Mouse (Mus musculus) C2C12 (cell line): ENCODE measurements around the gene Tmem232.

Source experiments
- CTCF ChIP-seq: IDR thresholded peaks from one replicate; pipeline ENCODE4 v1.5.1; 2011; ENCODE audit not compliant: control insufficient read depth, insufficient read depth, insufficient read length
- MYOG ChIP-seq: IDR thresholded peaks from one replicate; pipeline ENCODE4 v1.6.1; 2011; ENCODE audit not compliant: control insufficient read depth, insufficient read length; ENCODE audit errors: extremely low read depth

GRCm38 (mm10) chr17:65586892-65587291, 46.3 kb upstream of the Tmem232 start:
- TF ChIP-seq CTCF (no peak), MYOG (no peak)
